Mouse (Mus musculus): ENCODE measurements at regions not wholly inside any gene's neighbourhood (a gene's known extent, or its start where the extent isn't known, plus 50 kb on each side); places are given as distances from the start of the nearest gene placed in this dataset.
A peak's percentile ranks its signal among the peaks of the same experiment; 100 is the strongest.

GRCm38 (mm10) chr5:118354871-118355270 lies 109.8 kb downstream of the 2410131K14Rik start:
- Histone ChIP-seq H3K4me3 (no peak overlapping the region), H3K9me3 (replicated peaks) (no peaks in the 10 kb centered on the region), H3K4me1 (replicated peaks) (peaks cover 20% of the 10 kb centered on the region), H3K27me3 (no peaks in the 10 kb centered on the region), H3K36me3 (no peaks in the 10 kb centered on the region), H3K27ac (peak overlapping the region; percentile 45; the same call in 1 of the 2 replicates), H3K9ac (no peak overlapping the region), H3K4me2 (no peak overlapping the region)
- 47% methylated on average over 3 of the region's 3 CpGs for WGBS
- no peak for ATAC-seq (replicated peaks; ENCODE audit: insufficient number of reproducible peaks, insufficient read depth, low FRiP score, low read depth)

GRCm38 (mm10) chr5:118355287-118355686 lies 110.3 kb downstream of the 2410131K14Rik start:
- H3K27me3 ChIP-seq = 0 out of 2 replicates have a peak, but pooled peaks cover under 1% of the 10 kb centered on the region
- H3K4me1 ChIP-seq (replicated peaks) = peaks cover 23% of the 10 kb centered on the region
- no peak overlapping the region for H3K4me2 ChIP-seq
- H3K9ac ChIP-seq = no peak overlapping the region
- H3K27ac ChIP-seq = peak overlapping the region; percentile 45; the same call in 1 of the 2 replicates
- no peak for ATAC-seq (replicated peaks; ENCODE audit: insufficient number of reproducible peaks, insufficient read depth, low FRiP score, low read depth)
- no peaks in the 10 kb centered on the region for H3K9me3 ChIP-seq (replicated peaks)
- no peak overlapping the region for H3K4me3 ChIP-seq
- no peaks in the 10 kb centered on the region for H3K36me3 ChIP-seq
- WGBS = 74% methylated on average over 5 of the region's 5 CpGs

GRCm38 (mm10) chr5:118355691-118356337 lies 110.8 kb downstream of the 2410131K14Rik start:
- H3K36me3 ChIP-seq = no peaks in the 10 kb centered on the region
- peak; percentile 58; the same call in 1 of the 2 replicates for ATAC-seq (replicated peaks; ENCODE audit: insufficient number of reproducible peaks, insufficient read depth, low FRiP score, low read depth)
- peaks cover 4% of the 10 kb centered on the region; the same call in 1 of the 2 replicates for H3K27me3 ChIP-seq
- peak overlapping the region; percentile 61 for H3K27ac ChIP-seq
- H3K9ac ChIP-seq = no peak overlapping the region
- no peak overlapping the region for H3K4me2 ChIP-seq
- H3K4me1 ChIP-seq (replicated peaks) = peaks cover 28% of the 10 kb centered on the region
- no peak overlapping the region for H3K4me3 ChIP-seq
- 53% methylated on average over 11 of the region's 11 CpGs for WGBS
- no peaks in the 10 kb centered on the region for H3K9me3 ChIP-seq (replicated peaks)

GRCm38 (mm10) chr5:118359646-118360373 lies 114.8 kb downstream of the 2410131K14Rik start:
- Histone ChIP-seq H3K4me1 (replicated peaks) (peaks cover 22% of the 10 kb centered on the region), H3K9me3 (replicated peaks) (no peaks in the 10 kb centered on the region), H3K4me2 (peak overlapping the region; percentile 9; the same call in 1 of the 2 replicates), H3K4me3 (no peak overlapping the region), H3K9ac (no peak overlapping the region), H3K36me3 (no peaks in the 10 kb centered on the region), H3K27me3 (peaks cover 8% of the 10 kb centered on the region; the same call in 1 of the 2 replicates), H3K27ac (no peak overlapping the region)
- ATAC-seq (replicated peaks; ENCODE audit: insufficient number of reproducible peaks, insufficient read depth, low FRiP score, low read depth) = no peak
- 47% methylated on average over 13 of the region's 13 CpGs for WGBS

- WGBS = 60% methylated on average over 16 of the region's 16 CpGs
- peak overlapping the region; percentile 9; the same call in 1 of the 2 replicates for H3K4me2 ChIP-seq
- H3K9ac ChIP-seq = no peak overlapping the region
Measured at GRCm38 (mm10) chr5:118360374-118361064, 115.5 kb downstream of the 2410131K14Rik start.

GRCm38 (mm10) chr5:118361133-118361852 lies 116.3 kb downstream of the 2410131K14Rik start:
- 70% methylated on average over 13 of the region's 13 CpGs for WGBS

More at GRCm38 (mm10) chr5:118360374-118361064, 115.5 kb downstream of the 2410131K14Rik start:
- peaks cover 15% of the 10 kb centered on the region for H3K4me1 ChIP-seq (replicated peaks)
- no peak overlapping the region for H3K27ac ChIP-seq
- peaks cover 8% of the 10 kb centered on the region; the same call in 1 of the 2 replicates for H3K27me3 ChIP-seq
- H3K36me3 ChIP-seq = no peaks in the 10 kb centered on the region
- no peaks in the 10 kb centered on the region for H3K9me3 ChIP-seq (replicated peaks)
- ATAC-seq (replicated peaks; ENCODE audit: insufficient number of reproducible peaks, insufficient read depth, low FRiP score, low read depth) = no peak
- no peak overlapping the region for H3K4me3 ChIP-seq

GRCm38 (mm10) chr5:118361853-118362406 lies 116.9 kb downstream of the 2410131K14Rik start:
- H3K36me3 ChIP-seq = no peaks in the 10 kb centered on the region
- H3K9me3 ChIP-seq (replicated peaks) = no peaks in the 10 kb centered on the region
- ATAC-seq (replicated peaks; ENCODE audit: insufficient number of reproducible peaks, insufficient read depth, low FRiP score, low read depth) = no peak
- no peak overlapping the region for H3K27ac ChIP-seq
- no peak overlapping the region for H3K9ac ChIP-seq
- no peak overlapping the region for H3K4me2 ChIP-seq
- H3K27me3 ChIP-seq = peaks cover 8% of the 10 kb centered on the region; the same call in 1 of the 2 replicates
- WGBS = 62% methylated on average over 8 of the region's 8 CpGs
- peaks cover 15% of the 10 kb centered on the region for H3K4me1 ChIP-seq (replicated peaks)
- H3K4me3 ChIP-seq = no peak overlapping the region

More at GRCm38 (mm10) chr5:118361133-118361852, 116.3 kb downstream of the 2410131K14Rik start:
- H3K4me1 ChIP-seq (replicated peaks) = peaks cover 8% of the 10 kb centered on the region
- 0 out of 2 replicates have a peak overlapping the region, but pooled peaks have one; percentile 13 for H3K27ac ChIP-seq
- no peak overlapping the region for H3K4me3 ChIP-seq
- H3K9ac ChIP-seq = no peak overlapping the region
- H3K4me2 ChIP-seq = no peak overlapping the region
- H3K36me3 ChIP-seq = no peaks in the 10 kb centered on the region
- H3K9me3 ChIP-seq (replicated peaks) = no peaks in the 10 kb centered on the region
- peaks cover 8% of the 10 kb centered on the region; the same call in 1 of the 2 replicates for H3K27me3 ChIP-seq
- ATAC-seq (replicated peaks; ENCODE audit: insufficient number of reproducible peaks, insufficient read depth, low FRiP score, low read depth) = no peak

GRCm38 (mm10) chr5:118362738-118363137 lies 117.7 kb downstream of the 2410131K14Rik start:
- peaks cover 8% of the 10 kb centered on the region; the same call in 1 of the 2 replicates for H3K27me3 ChIP-seq
- H3K9me3 ChIP-seq (replicated peaks) = no peaks in the 10 kb centered on the region
- ATAC-seq (replicated peaks; ENCODE audit: insufficient number of reproducible peaks, insufficient read depth, low FRiP score, low read depth) = no peak
- no peak overlapping the region for H3K4me3 ChIP-seq
- no peak overlapping the region for H3K9ac ChIP-seq
- 55% methylated on average over 4 of the region's 4 CpGs for WGBS
- no peak overlapping the region for H3K4me2 ChIP-seq
- peaks cover 17% of the 10 kb centered on the region for H3K4me1 ChIP-seq (replicated peaks)
- no peaks in the 10 kb centered on the region for H3K36me3 ChIP-seq
- no peak overlapping the region for H3K27ac ChIP-seq

GRCm38 (mm10) chr5:118363154-118363553 lies 118.1 kb downstream of the 2410131K14Rik start:
- no peak overlapping the region for H3K27ac ChIP-seq
- H3K27me3 ChIP-seq = peaks cover 8% of the 10 kb centered on the region; the same call in 1 of the 2 replicates
- H3K4me2 ChIP-seq = no peak overlapping the region
- no peak for ATAC-seq (replicated peaks; ENCODE audit: insufficient number of reproducible peaks, insufficient read depth, low FRiP score, low read depth)
- H3K4me1 ChIP-seq (replicated peaks) = peaks cover 17% of the 10 kb centered on the region
- H3K4me3 ChIP-seq = no peak overlapping the region
- WGBS = 52% methylated on average over 6 of the region's 6 CpGs
- no peak overlapping the region for H3K9ac ChIP-seq
- H3K9me3 ChIP-seq (replicated peaks) = no peaks in the 10 kb centered on the region
- no peaks in the 10 kb centered on the region for H3K36me3 ChIP-seq

GRCm38 (mm10) chr5:118364646-118365045 lies 119.6 kb downstream of the 2410131K14Rik start:
- Histone ChIP-seq H3K27me3 (peaks cover 8% of the 10 kb centered on the region; the same call in 1 of the 2 replicates), H3K9me3 (replicated peaks) (no peaks in the 10 kb centered on the region), H3K4me2 (no peak overlapping the region), H3K36me3 (no peaks in the 10 kb centered on the region), H3K4me3 (no peak overlapping the region), H3K4me1 (replicated peaks) (peaks cover 17% of the 10 kb centered on the region), H3K9ac (no peak overlapping the region), H3K27ac (no peak overlapping the region)
- ATAC-seq (replicated peaks; ENCODE audit: insufficient number of reproducible peaks, insufficient read depth, low FRiP score, low read depth) = no peak
- 85% methylated on average over 4 of the region's 4 CpGs for WGBS

Data from heart, embryonic 15.5 days (tissue).